Mouse (Mus musculus) B cell, adult 2 months (primary cell): ENCODE results near the gene Higd2a.

Source experiments
- DNase-seq, 2 experiments: peaks; one replicate each; pipeline ENCODE4 v3.0.0; 2022

Gene Higd2a

GRCm38 (mm10) chr13:54621960-54622521 is 32.0 kb downstream of the Higd2a start:
- DNase-seq = no peak

- no peak for DNase-seq
Measured at GRCm38 (mm10) chr13:54629128-54629527, 39.1 kb downstream of the Higd2a start.

GRCm38 (mm10) chr13:54632731-54633277 is 42.8 kb downstream of the Higd2a start:
- no peak for DNase-seq

GRCm38 (mm10) chr13:54635011-54635410 is 45.0 kb downstream of the Higd2a start:
- DNase-seq = no peak
